Mouse (Mus musculus) mesoderm, embryonic 11.5 days (tissue): Measurements from ENCODE around the gene Khdc1a.
"Not testable (repeated sequence)": the region's sequence is repeated elsewhere in the genome, so short reads cannot be mapped to it uniquely, and the experiment has no call there.

ENCODE experiments used
- DNase-seq: peaks from one replicate; pipeline ENCODE4 v3.0.0-alpha.2; 2012; ENCODE audit warnings: low read depth, low spot score

The Khdc1a gene

DNA sequence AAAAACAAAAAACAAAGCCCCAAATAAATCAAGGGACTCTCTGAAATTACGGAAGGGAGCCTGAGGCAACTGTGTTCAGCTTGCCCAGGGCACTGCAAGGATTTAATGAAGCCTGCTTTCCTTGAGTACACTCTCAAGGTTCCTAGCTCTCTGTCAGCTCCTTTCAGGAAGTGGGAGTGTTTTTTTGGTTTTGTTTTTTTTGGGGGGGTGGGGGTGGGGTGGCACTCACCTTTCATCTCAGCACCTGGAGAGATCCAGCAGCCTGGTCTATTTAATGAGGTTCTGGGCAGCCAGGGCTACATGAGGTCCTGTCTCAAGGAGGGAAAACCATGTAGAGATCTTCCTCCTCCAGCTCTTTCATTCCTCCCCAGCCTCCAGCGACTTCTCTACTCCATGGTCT lies at the start of gene Khdc1a:
TSS of gene Khdc1a (plus strand) at position 301 of the 400 bp plus-strand sequence.
- DNase-seq = no peak

DNA sequence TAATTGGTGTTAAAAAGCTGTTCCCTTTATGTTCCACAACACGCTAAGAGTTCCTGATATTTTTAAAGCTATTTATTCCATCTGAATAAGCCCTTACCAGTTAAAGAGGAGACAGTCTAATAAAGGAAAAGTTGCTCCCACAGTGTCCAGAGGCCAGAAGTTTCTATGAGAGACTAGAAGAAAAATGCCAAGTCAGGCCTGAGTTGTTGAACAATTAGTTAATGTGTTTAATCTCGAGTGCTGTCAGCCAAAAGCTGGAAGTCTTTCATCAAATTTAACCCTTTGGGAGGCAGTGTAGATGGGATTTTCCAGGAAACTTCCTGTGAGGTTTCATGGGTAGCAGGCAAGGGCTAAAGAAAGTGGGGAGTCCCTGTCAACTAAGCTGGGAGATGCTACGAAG lies 49.6 kb upstream of the Khdc1a start:
- no peak for DNase-seq

- no peak for DNase-seq
Observed at GRCm38 (mm10) chr1:21301686-21302085, 47.8 kb upstream of the Khdc1a start.

DNA sequence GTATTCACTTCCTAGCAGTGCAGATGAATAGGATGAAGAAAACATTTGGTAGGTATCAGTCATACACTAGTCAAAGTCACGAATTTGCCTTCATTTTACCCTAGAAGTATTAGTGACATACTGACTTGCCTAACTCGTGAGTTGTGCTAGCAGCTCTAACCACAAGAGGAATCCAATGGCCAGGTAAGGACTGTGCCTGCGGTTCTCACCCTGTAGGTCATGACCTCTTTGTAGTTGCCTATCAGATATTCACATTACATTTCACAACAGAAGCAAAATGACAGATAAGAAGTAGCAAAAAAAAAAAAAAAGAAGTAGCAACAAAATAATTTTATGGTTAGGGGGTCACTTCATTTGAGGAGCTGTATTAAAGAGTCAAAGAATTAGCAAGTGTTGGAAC lies 45.3 kb upstream of the Khdc1a start:
- no peak for DNase-seq

GRCm38 (mm10) chr1:21304646-21305045 lies 44.8 kb upstream of the Khdc1a start:
- no peak for DNase-seq

GRCm38 (mm10) chr1:21305443-21305842 lies 44.0 kb upstream of the Khdc1a start:
- no peak for DNase-seq

DNA sequence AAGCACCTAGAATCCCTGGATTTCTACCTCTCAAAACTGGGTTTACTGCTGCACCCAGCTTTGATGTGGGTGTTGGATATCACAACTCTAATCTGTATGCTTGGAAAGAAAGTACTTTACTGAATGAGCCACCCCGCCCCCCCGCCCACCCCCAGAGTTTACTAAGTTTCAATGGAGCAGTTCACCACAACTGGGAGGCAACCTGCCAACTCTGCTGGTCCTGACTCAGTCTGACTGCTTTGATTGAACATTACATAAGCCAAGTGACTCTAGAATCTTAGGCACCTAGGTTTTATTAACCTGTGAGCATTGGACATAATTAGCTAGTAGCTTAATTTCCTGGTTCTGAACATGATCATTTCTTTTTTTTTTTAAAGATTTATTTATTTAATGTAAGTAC lies 35.1 kb upstream of the Khdc1a start:
- DNase-seq = no peak

DNA sequence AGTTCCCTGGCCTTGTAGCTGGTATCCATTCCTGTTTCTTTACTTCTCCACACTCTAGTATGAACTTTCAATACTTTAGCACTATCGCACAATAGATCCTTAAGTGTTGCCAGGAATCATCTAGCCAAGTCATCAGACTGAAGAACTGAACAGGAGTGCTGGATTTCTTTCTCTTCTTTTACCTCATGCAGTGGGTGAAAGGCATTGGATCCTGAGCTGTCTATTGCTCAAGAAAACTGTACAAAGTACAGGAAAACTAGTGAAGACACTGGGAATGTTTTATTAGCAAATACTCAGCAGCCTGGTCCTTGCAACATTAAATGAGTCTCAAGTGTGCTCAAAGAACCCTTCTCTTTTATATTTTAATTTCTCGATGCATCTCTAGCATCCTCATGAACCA lies 33.7 kb upstream of the Khdc1a start:
- no peak for DNase-seq

DNA sequence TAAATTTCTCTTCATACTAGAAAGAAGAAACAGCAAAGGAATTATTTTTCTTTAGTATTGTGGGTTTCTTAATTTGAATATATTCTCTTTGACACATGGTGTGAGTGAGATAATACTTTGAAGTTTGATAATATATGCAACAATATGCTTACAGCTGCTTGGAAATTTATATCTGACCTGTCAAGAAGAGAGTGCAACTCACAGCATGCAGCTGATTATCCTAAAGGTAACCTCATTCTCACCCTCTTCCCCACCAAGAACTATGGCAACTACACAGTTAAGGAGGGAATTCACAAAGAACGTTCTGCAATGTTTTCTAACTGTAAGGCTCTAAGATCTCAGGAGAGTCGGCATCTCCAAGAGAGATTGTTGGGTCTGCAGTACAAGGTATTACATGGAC lies 33.1 kb upstream of the Khdc1a start:
- no peak for DNase-seq

- no peak for DNase-seq
Observed at GRCm38 (mm10) chr1:21318202-21318601, 31.2 kb upstream of the Khdc1a start.

GRCm38 (mm10) chr1:21320271-21320670 lies 29.2 kb upstream of the Khdc1a start:
- not testable (repeated sequence) for DNase-seq

- no peak for DNase-seq
Observed at GRCm38 (mm10) chr1:21321656-21322055, 27.8 kb upstream of the Khdc1a start.

DNA sequence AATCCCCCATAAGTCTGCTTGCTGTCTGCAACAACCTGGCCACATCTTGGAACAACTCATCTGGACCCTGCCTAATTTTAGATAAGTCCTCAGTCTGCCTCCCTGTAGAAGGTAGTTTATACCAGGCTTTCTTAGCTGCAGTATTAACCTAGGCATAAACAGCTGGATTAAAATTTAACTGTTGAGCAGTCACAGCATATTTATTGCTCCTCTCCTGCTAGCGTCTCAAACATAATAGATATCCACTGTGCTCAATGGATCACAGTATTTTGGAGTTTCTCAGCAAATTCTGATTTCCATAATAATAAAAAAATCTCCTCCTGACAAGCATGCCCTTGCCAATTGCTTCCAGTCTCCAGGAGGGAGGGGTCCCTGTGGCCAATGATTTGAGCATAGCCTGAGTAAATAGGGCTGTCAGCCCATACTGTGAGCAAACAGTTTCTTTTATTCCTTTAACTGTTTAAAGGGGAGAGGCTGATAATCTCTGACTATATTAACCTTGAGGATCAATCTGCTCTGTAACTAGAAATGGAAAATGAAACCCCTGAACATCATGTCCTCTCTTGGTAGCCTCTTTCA lies 25.4 kb upstream of the Khdc1a start:
- no peak for DNase-seq

DNA sequence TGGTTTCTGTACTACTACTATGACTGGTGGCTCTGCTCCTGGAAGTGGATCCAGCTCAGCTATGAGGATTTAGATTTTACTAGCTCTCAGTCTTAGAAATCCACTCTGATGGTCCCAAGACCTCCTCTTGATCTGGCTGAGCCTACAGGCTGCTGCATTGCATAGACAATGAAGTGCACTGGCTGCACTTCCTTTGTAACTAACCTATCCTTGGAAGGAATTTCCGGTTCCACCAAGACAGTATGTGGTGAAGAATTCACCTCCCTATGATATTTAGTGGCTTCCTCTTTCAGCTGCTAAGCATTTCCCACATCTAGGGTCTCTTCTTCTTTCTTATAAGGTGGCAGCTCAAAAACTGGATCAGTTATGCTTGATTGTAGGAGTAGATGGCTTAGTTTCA lies 24.8 kb upstream of the Khdc1a start:
- DNase-seq = no peak

DNA sequence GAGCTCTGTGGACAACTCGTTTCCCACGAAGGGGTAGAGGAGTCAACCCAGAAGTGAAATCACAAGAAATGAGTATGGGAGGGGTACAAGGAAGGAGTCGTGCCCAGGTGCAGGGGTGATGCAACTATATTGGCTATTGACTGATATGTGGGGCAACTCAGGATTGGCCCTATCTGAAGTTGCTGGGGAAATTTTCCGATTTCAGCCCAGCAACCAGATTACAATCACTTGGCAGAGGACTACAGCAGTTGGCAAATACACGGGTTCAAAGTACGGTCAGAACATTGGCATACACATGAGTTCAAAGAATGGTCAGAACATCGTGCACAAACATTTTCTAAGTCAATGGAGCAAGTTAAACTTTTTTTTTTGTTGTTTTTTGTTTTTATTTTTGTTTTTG lies 22.7 kb upstream of the Khdc1a start:
- no peak for DNase-seq

GRCm38 (mm10) chr1:21331161-21331560 lies 18.3 kb upstream of the Khdc1a start:
- DNase-seq = not testable (repeated sequence)

DNA sequence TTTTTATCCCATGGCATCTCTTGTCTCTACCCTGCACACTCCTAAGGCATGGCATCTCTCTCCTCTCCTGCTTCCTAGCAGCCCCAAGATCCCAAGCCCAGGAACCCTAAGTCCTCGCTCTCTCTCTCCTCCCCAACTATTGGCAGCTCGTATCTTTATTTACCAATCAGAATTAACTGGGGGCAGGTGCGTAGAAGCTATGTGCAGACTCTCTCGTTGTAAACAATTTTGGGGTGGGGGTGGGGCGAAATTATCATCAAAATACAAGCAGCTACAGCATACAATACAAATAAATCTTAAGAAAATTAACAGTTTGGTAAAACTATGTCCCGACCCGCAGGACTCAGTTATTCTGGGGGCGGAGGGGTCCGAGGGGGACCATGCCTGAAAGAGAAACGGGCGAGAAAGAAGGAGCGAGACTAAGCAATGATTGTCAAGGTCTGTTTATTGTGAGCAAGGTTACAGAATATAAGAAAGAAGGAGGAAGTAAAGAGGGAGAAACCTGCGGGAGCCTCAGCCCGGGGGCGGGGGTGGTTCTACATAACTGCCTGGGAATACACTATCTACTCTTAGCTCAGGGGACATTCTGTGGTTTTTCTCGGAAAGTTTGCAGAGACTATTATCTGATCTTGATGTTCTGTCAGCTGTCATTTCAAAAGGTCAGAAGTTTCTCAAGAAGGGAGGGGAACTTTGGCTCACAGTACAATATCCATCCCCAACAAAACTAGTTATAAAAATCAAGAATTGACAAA lies 16.0 kb upstream of the Khdc1a start:
- no peak for DNase-seq

DNA sequence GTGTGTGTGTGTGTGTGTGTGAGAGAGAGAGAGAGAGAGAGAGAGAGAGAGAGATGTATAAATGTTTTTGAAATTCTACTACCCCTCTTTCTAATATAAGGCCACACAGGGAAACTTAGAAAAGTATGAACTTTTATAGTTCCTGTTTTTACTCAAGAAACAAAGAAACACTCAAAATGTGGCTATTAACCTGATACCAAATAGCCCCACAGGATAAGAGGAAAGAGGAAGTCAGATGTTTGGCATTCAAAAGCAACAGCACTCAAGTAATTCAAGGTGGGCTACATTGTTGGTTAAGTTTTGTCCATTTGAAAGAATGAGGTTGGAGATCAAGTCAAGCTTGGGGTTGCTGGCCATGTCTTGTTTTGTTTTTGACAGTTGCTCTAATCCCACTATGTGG lies 13.6 kb upstream of the Khdc1a start:
- no peak for DNase-seq

- DNase-seq = no peak
Observed at GRCm38 (mm10) chr1:21340745-21341144, 8.7 kb upstream of the Khdc1a start.

- peak; percentile 30 for DNase-seq
Observed at GRCm38 (mm10) chr1:21344253-21344652, 5.2 kb upstream of the Khdc1a start.

- not testable (repeated sequence) for DNase-seq
Observed at GRCm38 (mm10) chr1:21344752-21345151, 4.7 kb upstream of the Khdc1a start.

- not testable (repeated sequence) for DNase-seq
Observed at GRCm38 (mm10) chr1:21368031-21368430, 18.6 kb downstream of the Khdc1a start, which contains the start of gene Khdc1c. Gene Khdc1c, plus strand, starts transcription at chr1:21368331.

DNA sequence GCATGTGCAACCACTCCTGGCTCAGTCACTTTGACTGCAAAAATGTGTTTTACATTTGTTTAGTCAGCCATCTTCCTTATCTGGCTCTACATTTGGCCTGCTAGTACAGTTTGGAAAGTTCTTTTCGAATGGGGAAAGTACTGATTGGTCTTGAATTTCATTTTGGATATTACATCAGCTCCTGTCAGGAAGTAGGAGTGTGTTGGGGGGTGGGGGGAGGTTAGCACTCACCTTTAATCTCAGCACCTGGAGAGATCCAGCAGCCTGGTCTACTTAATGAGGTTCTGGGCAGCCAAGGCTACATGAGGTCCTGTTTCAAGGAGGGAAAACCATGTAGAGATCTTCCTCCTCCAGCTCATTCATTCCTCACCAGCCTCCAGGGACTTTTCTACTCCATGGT lies 33.8 kb downstream of the Khdc1a start, which contains the start of gene Khdc1b:
TSS of gene Khdc1b (plus strand) at position 301 of the 400 bp plus-strand sequence.
- DNase-seq = no peak
